Mouse (Mus musculus) heart, adult 2 months (tissue): ENCODE data around the gene Dmbt1.

Experiments used
- CTCF ChIP-seq: fragments of 200-600 bp; IDR thresholded peaks from 2 replicates; pipeline ENCODE4 v1.8.1; 2022; ENCODE audit warnings: antibody characterized with exemption, mild to moderate bottlenecking, moderate library complexity
- EP300 ChIP-seq: fragments of 200-500 bp; IDR thresholded peaks from 2 replicates; pipeline ENCODE4 v1.6.1; 2011; ENCODE audit warnings: low read depth, low read length, control low read depth; ENCODE audit not compliant: insufficient read depth
- POLR2A ChIP-seq: fragments of 200-500 bp; IDR thresholded peaks from 2 replicates; pipeline ENCODE4 v1.6.1; 2011; ENCODE audit warnings: mild to moderate bottlenecking, low read depth, low read length, control low read depth; ENCODE audit not compliant: insufficient read depth

DNA sequence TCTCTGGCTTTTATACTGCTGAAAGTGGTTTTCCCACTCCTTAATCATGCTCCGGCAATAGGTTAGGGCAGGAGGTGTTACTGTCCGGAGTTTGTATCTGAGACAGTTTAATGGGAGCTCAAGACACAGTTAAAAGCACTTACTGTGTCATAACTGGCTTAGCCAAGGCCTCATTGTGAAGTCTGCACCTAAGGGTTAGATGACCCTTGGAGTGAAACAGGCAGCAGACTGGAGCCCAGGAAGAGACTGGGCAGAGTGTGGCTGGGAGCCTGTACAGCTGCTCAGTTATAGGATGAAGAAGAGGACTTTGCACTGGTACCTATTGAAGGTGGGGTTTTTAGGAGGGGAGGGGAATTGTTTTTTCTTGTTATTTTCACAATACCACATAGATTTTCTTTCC is 114.4 kb downstream of the Dmbt1 start, which contains the start of gene 4933402N03Rik:
- TF ChIP-seq CTCF, result no peak
- no peak for TF ChIP-seq POLR2A
- no peak for TF ChIP-seq EP300
